Comparison of ENCODE assay signal across 8 mouse cellular contexts in genomic region chr6:113166661-113167251, GRCm38 (mm10). TPM values are rescaled to one million over a fixed set of nuclear protein-coding genes. Genes with fewer than 3 reads are reported as not detected.
DNase-seq lines count a peak whose midpoint lies in the region; ATAC-seq and TF ChIP-seq lines count a peak whose summit lies in the region.

No protein-coding gene starts in this region.

- no peaks in the 10 kb centered on the region for H3K9me3 ChIP-seq in forebrain, embryonic 15.5 days
- H3K9me3 ChIP-seq in heart, embryonic 16.5 days (replicated peaks; ENCODE audit: control insufficient read depth, low read length), result no peaks in the 10 kb centered on the region
- H3K9me3 ChIP-seq in stomach, postnatal 0 days (ENCODE audit: control insufficient read depth, low read length), result no peaks in the 10 kb centered on the region

- H3K27me3 ChIP-seq in C2C12 (ENCODE audit: control insufficient read depth, insufficient read depth, insufficient read length), result no peaks in the 10 kb centered on the region
- no peaks in the 10 kb centered on the region for H3K27me3 ChIP-seq in forebrain, embryonic 15.5 days
- H3K27me3 ChIP-seq in heart, embryonic 16.5 days (ENCODE audit: control insufficient read depth, insufficient read depth, low read length), result no peaks in the 10 kb centered on the region
- no peaks in the 10 kb centered on the region for H3K27me3 ChIP-seq in stomach, postnatal 0 days (ENCODE audit: control insufficient read depth, insufficient read depth, low read length)

- TF ChIP-seq CTCF in C2C12 (IDR thresholded peaks at IDR 0.05; ENCODE audit: control insufficient read depth, insufficient read depth, insufficient read length), result no peak
- no peak for TF ChIP-seq CTCF in stomach, postnatal 0 days (IDR thresholded peaks at IDR 0.05; ENCODE audit: low read depth)

- H3K27ac ChIP-seq in forebrain, embryonic 15.5 days (replicated peaks), result peak overlapping the region; percentile 27; the same call in 1 of the 2 replicates
- no peak overlapping the region for H3K27ac ChIP-seq in heart, embryonic 16.5 days (ENCODE audit: low read length)
- H3K27ac ChIP-seq in stomach, postnatal 0 days (replicated peaks), result no peak overlapping the region; the same call in 1 of the 2 replicates

- H3K9ac ChIP-seq in forebrain, embryonic 15.5 days (replicated peaks), result no peak overlapping the region
- peak overlapping the region; percentile 51; the same call in 1 of the 2 replicates for H3K9ac ChIP-seq in heart, embryonic 16.5 days (ENCODE audit: low read length)
- H3K9ac ChIP-seq in stomach, postnatal 0 days (ENCODE audit: low read length), result no peak overlapping the region

- peak; percentile 92 to 96 for DNase-seq in adrenal gland, adult (ENCODE audit: inconsistent age in 2 of 2, low spot score in 1 of 2)
- peak; percentile 51 to 75 for DNase-seq in layer of hippocampus, adult 18-20 months (ENCODE audit: low spot score in 2 of 2)
- DNase-seq in lung, postnatal 14 days, result peak; percentile 83
- DNase-seq in stomach, postnatal 0 days (ENCODE audit: low spot score), result peak; percentile 85

- no peak overlapping the region for H3K4me2 ChIP-seq in forebrain, embryonic 15.5 days (replicated peaks)
- H3K4me2 ChIP-seq in heart, embryonic 16.5 days (ENCODE audit: low read depth, low read length), result peak overlapping the region; percentile 53
- peak overlapping the region; percentile 36 for H3K4me2 ChIP-seq in stomach, postnatal 0 days (replicated peaks; ENCODE audit: low read depth)

- ATAC-seq in forebrain, embryonic 15.5 days (replicated peaks), result peak; percentile 47; the same call in 1 of the 2 replicates
- ATAC-seq in heart, embryonic 16.5 days (replicated peaks; ENCODE audit: extremely low read depth, insufficient read depth, low FRiP score), result peak; percentile 71; the same call in 1 of the 2 replicates
- peak; percentile 82 for ATAC-seq in stomach, postnatal 0 days (ENCODE audit: low FRiP score, low TSS enrichment)
- ATAC-seq in inflammation-experienced regulatory T-cells, adult 6 months, result no peak

- no peaks in the 10 kb centered on the region for H3K79me2 ChIP-seq in C2C12 (ENCODE audit: control insufficient read depth, insufficient read depth)

- WGBS in forebrain, embryonic 15.5 days, result 57% methylated on average over 17 of the region's 17 CpGs
- 39% methylated on average over 17 of the region's 17 CpGs for WGBS in heart, embryonic 16.5 days
- WGBS in stomach, postnatal 0 days, result 40% methylated on average over 17 of the region's 17 CpGs

- H3K79me3 ChIP-seq in C2C12 (ENCODE audit: low read depth), result no peaks in the 10 kb centered on the region

- peak overlapping the region; percentile 0 for H3ac ChIP-seq in C2C12 (ENCODE audit: control insufficient read depth, insufficient read length, low read depth)

- H3K4me1 ChIP-seq in forebrain, embryonic 15.5 days, result peaks cover 10% of the 10 kb centered on the region
- peaks cover 13% of the 10 kb centered on the region for H3K4me1 ChIP-seq in heart, embryonic 16.5 days (ENCODE audit: control insufficient read depth, insufficient read depth, low read length)
- no peaks in the 10 kb centered on the region for H3K4me1 ChIP-seq in stomach, postnatal 0 days (replicated peaks; ENCODE audit: control insufficient read depth, insufficient read depth)

- peak overlapping the region; percentile 7 for H3K4me3 ChIP-seq in C2C12 (ENCODE audit: insufficient read depth, poor library complexity, severe bottlenecking)
- no peak overlapping the region for H3K4me3 ChIP-seq in forebrain, embryonic 15.5 days
- H3K4me3 ChIP-seq in heart, embryonic 16.5 days (ENCODE audit: low read length), result peak overlapping the region; percentile 9
- peak overlapping the region; percentile 18 for H3K4me3 ChIP-seq in stomach, postnatal 0 days (ENCODE audit: low read depth, low read length)

- no peak for TF ChIP-seq EP300 in stomach, postnatal 0 days (optimal IDR thresholded peaks at IDR 0.05)

- peaks cover 8% of the 10 kb centered on the region for H3K36me3 ChIP-seq in C2C12 (ENCODE audit: control insufficient read depth, insufficient read depth)
- peaks cover 10% of the 10 kb centered on the region; the same call in 1 of the 2 replicates for H3K36me3 ChIP-seq in forebrain, embryonic 15.5 days
- no peaks in the 10 kb centered on the region for H3K36me3 ChIP-seq in heart, embryonic 16.5 days (ENCODE audit: control insufficient read depth, insufficient read depth)
- no peaks in the 10 kb centered on the region for H3K36me3 ChIP-seq in stomach, postnatal 0 days (ENCODE audit: control insufficient read depth, insufficient read depth, low read length)

TF ChIP-seq in C2C12, 6 proteins besides CTCF, POLR2A, EP300 and RAD21:
- TF ChIP-seq FOSL1 (IDR thresholded peaks at IDR 0.05; ENCODE audit: insufficient read depth, low read length, poor library complexity, severe bottlenecking) (peak; percentile 50), MYOD1 (IDR thresholded peaks at IDR 0.05; ENCODE audit: control insufficient read depth, insufficient read length, low read depth) (no peak), USF1 (IDR thresholded peaks at IDR 0.05; ENCODE audit: low read depth) (peak; percentile 74), MAX (IDR thresholded peaks at IDR 0.05) (peak; percentile 78), MYOG (IDR thresholded peaks at IDR 0.05; ENCODE audit: control insufficient read depth, extremely low read depth, insufficient read length) (no peak)

RNA-seq across cellular contexts. Expression of gene Lhfpl4, which starts 28.4 kb away (rescaled TPM):
- polyA plus RNA-seq in C2C12 (2012; fragmentation: generic; extraction: Trizol), result 0.18 TPM
- 42.3 and 44.6 TPM in 2 replicates for polyA plus RNA-seq in forebrain, embryonic 15.5 days (2015; fragmentation: Nextera tagmentation; extraction: Ambion mirVana)
- polyA plus RNA-seq in heart, embryonic 16.5 days (2015; fragmentation: Nextera tagmentation; extraction: Ambion mirVana), result 0.35 and 0.37 TPM in 2 replicates
- total RNA-seq in layer of hippocampus, adult 18-20 months (2021), result 10 to 100 TPM; 74.2 to 76.4 TPM
- polyA plus RNA-seq in stomach, postnatal 0 days (2015; fragmentation: Nextera tagmentation; extraction: Ambion mirVana), result 0.84 and 0.93 TPM in 2 replicates
- under 1 TPM in 2 of 3 experiments, not detected in 1; 0.84 to 0.95 TPM for polyA plus RNA-seq in inflammation-experienced regulatory T-cells, adult 6 months (2017; shearing (Covaris generic))

Comparison
In these comparisons a context has a peak if more than half of its experiments do, and no peak if none do; other contexts are left out.
1. RNA of gene Lhfpl4, which starts 28.4 kb away (polyA plus RNA-seq): 42.3 to 44.6 TPM in forebrain, embryonic 15.5 days; 0.84 to 0.95 TPM in inflammation-experienced regulatory T-cells, adult 6 months, 0.84 to 0.93 TPM in stomach, postnatal 0 days, 0.35 to 0.37 TPM in heart, embryonic 16.5 days and 0.18 TPM in C2C12 (single experiment); every median in the first group is over 10 times any median in the second.
2. Peak in every context shown above with its lines, with median percentiles within 50 percentile points of each other: DNase-seq.